Mouse (Mus musculus): ENCODE measurements around the gene Cd5. TPM values are rescaled to one million over a fixed set of nuclear protein-coding genes. Genes with fewer than 3 reads are reported as not detected.

Cd5 gene
- total and polyA plus RNA-seq, 3 experiments, result 0.11 TPM; not detected in 2

DNA sequence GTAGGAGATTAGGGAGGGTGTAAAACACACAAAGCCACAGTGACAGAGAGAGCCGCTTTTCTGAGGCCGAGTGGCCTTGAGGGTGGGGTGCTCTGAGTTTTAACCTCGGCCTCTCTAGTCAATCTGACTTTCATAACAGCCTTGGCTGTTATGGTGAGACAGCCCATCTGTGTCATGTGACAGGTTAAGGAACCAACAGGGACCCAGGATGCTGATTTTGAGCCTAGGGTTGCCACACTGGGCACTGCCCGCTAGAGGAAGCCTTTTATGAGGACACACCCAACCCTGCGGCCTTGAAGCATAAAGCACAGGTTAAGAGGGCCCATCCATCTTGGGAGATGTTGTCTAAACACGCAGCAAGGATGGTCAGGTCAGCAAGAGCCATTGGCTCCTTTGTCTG, 8.9 kb upstream of the Cd5 start:
- ATAC-seq (ENCODE audit: extremely low read depth, insufficient number of reproducible peaks, low FRiP score, poor library complexity, severe bottlenecking) (no peak), DNase-seq (ENCODE audit: low spot score) (no peak)
- Histone ChIP-seq H3K36me3 (replicated peaks) (no peaks in the 10 kb centered on the region), H3K9me3 (replicated peaks) (no peaks in the 10 kb centered on the region), H3K27me3 (ENCODE audit: insufficient read depth, low read length) (peaks cover 11% of the 10 kb centered on the region), H3K4me1 (ENCODE audit: insufficient read depth, low read depth, low read length) (no peaks in the 10 kb centered on the region), H3K4me3 (ENCODE audit: low read depth, low read length) (no peak overlapping the region)
- no peak for TF ChIP-seq TAL1 (conservative IDR thresholded peaks at IDR 0.05; ENCODE audit: low read depth, low read length)
- TF ChIP-seq GATA2 (IDR thresholded peaks at IDR 0.05; ENCODE audit: borderline replicate concordance, low read depth, low read length), result no peak
- TF ChIP-seq CTCF (IDR thresholded peaks at IDR 0.05; ENCODE audit: low read depth, low read length), result no peak
- no peak for TF ChIP-seq POLR2AphosphoS5 (IDR thresholded peaks at IDR 0.05; ENCODE audit: insufficient replicate concordance, low read depth, low read length)
- no peak for TF ChIP-seq GATA1 (IDR thresholded peaks at IDR 0.05; ENCODE audit: borderline replicate concordance, low read length)

DNA sequence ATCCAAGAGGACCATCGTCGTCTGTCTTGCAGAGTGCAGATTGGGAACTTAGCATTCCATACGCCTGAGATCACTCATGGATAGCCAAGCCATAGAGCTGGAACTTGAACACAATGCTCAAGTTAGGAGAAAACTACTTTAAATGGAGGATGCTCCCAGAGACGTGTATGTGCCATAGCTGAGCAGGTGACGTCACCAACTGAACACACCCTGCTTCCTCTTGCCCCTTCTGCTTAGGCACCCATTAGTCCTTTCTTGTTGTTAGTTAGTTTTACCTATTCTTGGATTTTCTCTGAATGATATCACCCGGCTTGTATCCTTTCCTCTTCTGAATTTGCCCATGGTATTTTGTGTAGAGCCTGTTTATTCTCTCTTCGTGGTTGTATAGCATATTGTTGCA, 8.4 kb upstream of the Cd5 start:
- ATAC-seq (ENCODE audit: extremely low read depth, insufficient number of reproducible peaks, low FRiP score, poor library complexity, severe bottlenecking) (no peak), DNase-seq (ENCODE audit: low spot score) (no peak)
- Histone ChIP-seq H3K4me3 (ENCODE audit: low read depth, low read length) (no peak overlapping the region), H3K36me3 (replicated peaks) (no peaks in the 10 kb centered on the region), H3K4me1 (ENCODE audit: insufficient read depth, low read depth, low read length) (no peaks in the 10 kb centered on the region), H3K9me3 (replicated peaks) (no peaks in the 10 kb centered on the region), H3K27me3 (ENCODE audit: insufficient read depth, low read length) (peaks cover 11% of the 10 kb centered on the region)
- TF ChIP-seq CTCF (IDR thresholded peaks at IDR 0.05; ENCODE audit: low read depth, low read length) (no peak), POLR2AphosphoS5 (IDR thresholded peaks at IDR 0.05; ENCODE audit: insufficient replicate concordance, low read depth, low read length) (no peak), GATA1 (IDR thresholded peaks at IDR 0.05; ENCODE audit: borderline replicate concordance, low read length) (no peak), TAL1 (conservative IDR thresholded peaks at IDR 0.05; ENCODE audit: low read depth, low read length) (no peak), GATA2 (IDR thresholded peaks at IDR 0.05; ENCODE audit: borderline replicate concordance, low read depth, low read length) (no peak)

GRCm38 (mm10) chr19:10742565-10742964, 3.8 kb upstream of the Cd5 start:
- DNase-seq (ENCODE audit: low spot score) (no peak), ATAC-seq (ENCODE audit: extremely low read depth, insufficient number of reproducible peaks, low FRiP score, poor library complexity, severe bottlenecking) (no peak)
- no peaks in the 10 kb centered on the region for H3K9me3 ChIP-seq (replicated peaks)
- peaks cover 16% of the 10 kb centered on the region for H3K27me3 ChIP-seq (ENCODE audit: insufficient read depth, low read length)
- H3K4me3 ChIP-seq (ENCODE audit: low read depth, low read length), result no peak overlapping the region
- H3K36me3 ChIP-seq (replicated peaks), result no peaks in the 10 kb centered on the region
- no peaks in the 10 kb centered on the region for H3K4me1 ChIP-seq (ENCODE audit: insufficient read depth, low read depth, low read length)
- TF ChIP-seq TAL1 (conservative IDR thresholded peaks at IDR 0.05; ENCODE audit: low read depth, low read length), result no peak
- no peak for TF ChIP-seq GATA1 (IDR thresholded peaks at IDR 0.05; ENCODE audit: borderline replicate concordance, low read length)

- no peak for DNase-seq (ENCODE audit: low spot score)
- no peaks in the 10 kb centered on the region for H3K4me1 ChIP-seq (ENCODE audit: insufficient read depth, low read depth, low read length)
- no peak overlapping the region for H3K4me3 ChIP-seq (ENCODE audit: low read depth, low read length)
- no peaks in the 10 kb centered on the region for H3K9me3 ChIP-seq (replicated peaks)
- H3K27me3 ChIP-seq (ENCODE audit: insufficient read depth, low read length), result peaks cover 16% of the 10 kb centered on the region
- no peaks in the 10 kb centered on the region for H3K36me3 ChIP-seq (replicated peaks)
- TF ChIP-seq TAL1 (conservative IDR thresholded peaks at IDR 0.05; ENCODE audit: low read depth, low read length) (no peak), GATA1 (IDR thresholded peaks at IDR 0.05; ENCODE audit: borderline replicate concordance, low read length) (no peak), GATA2 (IDR thresholded peaks at IDR 0.05; ENCODE audit: borderline replicate concordance, low read depth, low read length) (no peak), POLR2AphosphoS5 (IDR thresholded peaks at IDR 0.05; ENCODE audit: insufficient replicate concordance, low read depth, low read length) (no peak), CTCF (IDR thresholded peaks at IDR 0.05; ENCODE audit: low read depth, low read length) (no peak)
- no peak for ATAC-seq (ENCODE audit: extremely low read depth, insufficient number of reproducible peaks, low FRiP score, poor library complexity, severe bottlenecking)
Observed at GRCm38 (mm10) chr19:10742145-10742544, 3.3 kb upstream of the Cd5 start.

- Histone ChIP-seq H3K4me1 (ENCODE audit: insufficient read depth, low read depth, low read length) (no peaks in the 10 kb centered on the region), H3K36me3 (replicated peaks) (no peaks in the 10 kb centered on the region), H3K9me3 (replicated peaks) (no peaks in the 10 kb centered on the region), H3K4me3 (ENCODE audit: low read depth, low read length) (no peak overlapping the region), H3K27me3 (ENCODE audit: insufficient read depth, low read length) (peaks cover 16% of the 10 kb centered on the region)
- DNase-seq (ENCODE audit: low spot score) (no peak), ATAC-seq (ENCODE audit: extremely low read depth, insufficient number of reproducible peaks, low FRiP score, poor library complexity, severe bottlenecking) (no peak)
- no peak for TF ChIP-seq TAL1 (conservative IDR thresholded peaks at IDR 0.05; ENCODE audit: low read depth, low read length)
Observed at GRCm38 (mm10) chr19:10740641-10741440, 2.0 kb upstream of the Cd5 start.

GRCm38 (mm10) chr19:10739916-10740315, 1.1 kb upstream of the Cd5 start:
- no peak for TF ChIP-seq TAL1 (conservative IDR thresholded peaks at IDR 0.05; ENCODE audit: low read depth, low read length)
- no peak for TF ChIP-seq CTCF (IDR thresholded peaks at IDR 0.05; ENCODE audit: low read depth, low read length)
- no peak for TF ChIP-seq GATA2 (IDR thresholded peaks at IDR 0.05; ENCODE audit: borderline replicate concordance, low read depth, low read length)

GRCm38 (mm10) chr19:10738038-10738437, 764 bp downstream of the Cd5 start:
- Histone ChIP-seq H3K9me3 (replicated peaks) (no peaks in the 10 kb centered on the region), H3K4me1 (ENCODE audit: insufficient read depth, low read depth, low read length) (no peaks in the 10 kb centered on the region), H3K4me3 (ENCODE audit: low read depth, low read length) (no peak overlapping the region), H3K36me3 (replicated peaks) (no peaks in the 10 kb centered on the region), H3K27me3 (ENCODE audit: insufficient read depth, low read length) (peaks cover 16% of the 10 kb centered on the region)
- TF ChIP-seq POLR2AphosphoS5 (IDR thresholded peaks at IDR 0.05; ENCODE audit: insufficient replicate concordance, low read depth, low read length) (no peak), GATA1 (IDR thresholded peaks at IDR 0.05; ENCODE audit: borderline replicate concordance, low read length) (no peak), CTCF (IDR thresholded peaks at IDR 0.05; ENCODE audit: low read depth, low read length) (no peak), GATA2 (IDR thresholded peaks at IDR 0.05; ENCODE audit: borderline replicate concordance, low read depth, low read length) (no peak), TAL1 (conservative IDR thresholded peaks at IDR 0.05; ENCODE audit: low read depth, low read length) (no peak)
- DNase-seq (ENCODE audit: low spot score) (no peak), ATAC-seq (ENCODE audit: extremely low read depth, insufficient number of reproducible peaks, low FRiP score, poor library complexity, severe bottlenecking) (no peak)

More at GRCm38 (mm10) chr19:10739916-10740315, 1.1 kb upstream of the Cd5 start:
- H3K4me1 ChIP-seq (ENCODE audit: insufficient read depth, low read depth, low read length), result no peaks in the 10 kb centered on the region
- peaks cover 18% of the 10 kb centered on the region for H3K27me3 ChIP-seq (ENCODE audit: insufficient read depth, low read length)
- no peak for ATAC-seq (ENCODE audit: extremely low read depth, insufficient number of reproducible peaks, low FRiP score, poor library complexity, severe bottlenecking)
- DNase-seq (ENCODE audit: low spot score), result no peak
- no peaks in the 10 kb centered on the region for H3K9me3 ChIP-seq (replicated peaks)
- no peaks in the 10 kb centered on the region for H3K36me3 ChIP-seq (replicated peaks)
- H3K4me3 ChIP-seq (ENCODE audit: low read depth, low read length), result no peak overlapping the region

Measured in G1E (cell line).